Mouse (Mus musculus) limb, embryonic 11.5 days (tissue): ENCODE results near the gene Dvl1. TPM values are rescaled to one million over a fixed set of nuclear protein-coding genes. Genes with fewer than 3 reads are reported as not detected.
A peak's percentile ranks its signal among the peaks of the same experiment; 100 is the strongest.

Experiments used
- ATAC-seq: fragments of 200-750 bp; cut with Nextera tagmentation; 2 replicates; pipeline ENCODE4 v1.8.0; 2017; ENCODE audit warnings: low read depth; ENCODE audit not compliant: insufficient number of reproducible peaks, low FRiP score, low TSS enrichment
- DNase-seq: peaks from one replicate; pipeline ENCODE4 v3.0.0-alpha.2; 2015; ENCODE audit warnings: low spot score
- H3K27ac ChIP-seq: fragments of 300-500 bp; sonication (generic); replicated peaks from 2 replicates; pipeline ENCODE4 v1.5.1; 2014; ENCODE audit warnings: low read depth, mild to moderate bottlenecking, low read length
- H3K27me3 ChIP-seq: fragments of 300-500 bp; sonication (generic); 2 replicates; pipeline ENCODE4 v1.6.1; 2014; ENCODE audit warnings: mild to moderate bottlenecking, low read length, mixed read lengths; ENCODE audit not compliant: control insufficient read depth, insufficient read depth
- H3K36me3 ChIP-seq: fragments of 300-500 bp; sonication (generic); 2 replicates; pipeline ENCODE4 v1.6.1; 2014; ENCODE audit warnings: mild to moderate bottlenecking, low read length, moderate library complexity, mixed read lengths; ENCODE audit not compliant: control insufficient read depth, insufficient read depth
- H3K4me1 ChIP-seq: fragments of 300-500 bp; sonication (generic); 2 replicates; pipeline ENCODE4 v1.6.1; 2014; ENCODE audit warnings: low read length, mixed read lengths; ENCODE audit not compliant: control insufficient read depth, insufficient read depth
- H3K4me2 ChIP-seq: fragments of 300-500 bp; sonication (generic); 2 replicates; pipeline ENCODE4 v1.6.1; 2014; ENCODE audit warnings: low read depth, mild to moderate bottlenecking, moderate library complexity; ENCODE audit not compliant: severe bottlenecking
- H3K4me3 ChIP-seq: fragments of 300-500 bp; sonication (generic); 2 replicates; pipeline ENCODE4 v1.5.1; 2014; ENCODE audit warnings: low read depth, low read length
- H3K9ac ChIP-seq: fragments of 300-500 bp; sonication (generic); 2 replicates; pipeline ENCODE4 v1.6.1; 2014; ENCODE audit warnings: mild to moderate bottlenecking, low read length
- H3K9me3 ChIP-seq: fragments of 300-500 bp; sonication (generic); 2 replicates; pipeline ENCODE4 v1.6.1; 2016; ENCODE audit warnings: low read length; ENCODE audit not compliant: control insufficient read depth
- WGBS: fragments of 180-500 bp; shearing (Covaris S2); extraction: QIAGEN DNeasy Blood & Tissue Kit; methylation state at CpG from one replicate; pipeline ENCODE4 v1.1.7; 2014; 5-methylcytosine and 5-hydroxymethylcytosine counted together
- polyA plus RNA-seq: library from polyadenylated mRNA; unstranded; fragments of >200 nt; fragmentation: Nextera tagmentation; extraction: Ambion mirVana; gene quantifications from 2 replicates; pipeline ENCODE4 v1.2.1, GENCODE M21; 2014

Dvl1 gene
- polyA plus RNA-seq, 1 experiment from 2014 or later, result 9.1 TPM

DNA sequence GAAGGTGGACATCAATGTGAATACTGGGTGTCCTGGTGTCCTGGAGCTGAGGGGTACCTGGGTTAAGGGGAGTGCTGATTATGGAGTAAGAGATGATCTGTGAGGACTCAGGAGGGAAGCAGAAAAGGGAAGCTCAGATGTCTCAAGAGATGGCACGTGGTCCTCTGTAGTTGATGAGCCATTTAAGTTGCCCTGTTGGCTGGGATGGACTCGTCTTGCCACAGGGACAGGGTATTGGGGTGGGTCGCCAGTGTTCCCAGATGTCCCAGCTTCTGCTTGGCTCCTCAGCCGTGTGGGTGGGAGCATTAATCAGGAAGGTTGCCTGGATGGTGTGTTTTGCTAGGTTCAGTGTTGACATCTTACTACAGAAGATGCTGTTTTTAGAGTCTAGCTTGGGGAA, 14.0 kb upstream of the Dvl1 start:
- WGBS, result 87% methylated on average over 4 of the region's 4 CpGs
- no peaks in the 10 kb centered on the region for H3K27me3 ChIP-seq
- H3K27ac ChIP-seq, result no peak overlapping the region
- H3K36me3 ChIP-seq, result peaks cover 3% of the 10 kb centered on the region; the same call in 1 of the 2 replicates
- peaks cover 7% of the 10 kb centered on the region; the same call in 1 of the 2 replicates for H3K4me1 ChIP-seq
- ATAC-seq, result no peak
- H3K4me3 ChIP-seq, result no peak overlapping the region; the same call in 1 of the 2 replicates
- no peak for DNase-seq
- no peaks in the 10 kb centered on the region for H3K9me3 ChIP-seq
- H3K9ac ChIP-seq, result no peak overlapping the region
- H3K4me2 ChIP-seq, result no peak overlapping the region

DNA sequence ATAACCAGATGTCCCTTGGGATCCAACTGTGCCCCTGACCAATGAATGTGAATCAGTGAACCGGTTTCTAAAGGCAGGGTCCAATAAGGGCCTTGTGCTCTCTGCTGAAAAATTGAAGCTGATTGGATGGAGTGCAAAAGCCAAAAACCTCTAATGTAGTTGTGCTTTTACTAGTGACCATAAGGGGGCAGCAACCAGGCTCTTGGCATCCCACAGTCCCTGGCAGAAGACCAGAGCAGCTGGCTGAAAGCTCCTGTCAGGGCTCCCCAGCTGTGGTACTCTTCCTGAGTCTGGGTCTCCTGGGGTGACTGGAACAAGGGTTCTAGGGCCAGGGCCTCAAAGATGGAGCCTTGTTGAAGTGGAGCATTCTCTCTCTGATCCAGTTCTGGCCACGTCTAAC, 13.4 kb upstream of the Dvl1 start:
- no peak overlapping the region; the same call in 1 of the 2 replicates for H3K4me3 ChIP-seq
- no peaks in the 10 kb centered on the region for H3K27me3 ChIP-seq
- H3K9me3 ChIP-seq, result no peaks in the 10 kb centered on the region

DNA sequence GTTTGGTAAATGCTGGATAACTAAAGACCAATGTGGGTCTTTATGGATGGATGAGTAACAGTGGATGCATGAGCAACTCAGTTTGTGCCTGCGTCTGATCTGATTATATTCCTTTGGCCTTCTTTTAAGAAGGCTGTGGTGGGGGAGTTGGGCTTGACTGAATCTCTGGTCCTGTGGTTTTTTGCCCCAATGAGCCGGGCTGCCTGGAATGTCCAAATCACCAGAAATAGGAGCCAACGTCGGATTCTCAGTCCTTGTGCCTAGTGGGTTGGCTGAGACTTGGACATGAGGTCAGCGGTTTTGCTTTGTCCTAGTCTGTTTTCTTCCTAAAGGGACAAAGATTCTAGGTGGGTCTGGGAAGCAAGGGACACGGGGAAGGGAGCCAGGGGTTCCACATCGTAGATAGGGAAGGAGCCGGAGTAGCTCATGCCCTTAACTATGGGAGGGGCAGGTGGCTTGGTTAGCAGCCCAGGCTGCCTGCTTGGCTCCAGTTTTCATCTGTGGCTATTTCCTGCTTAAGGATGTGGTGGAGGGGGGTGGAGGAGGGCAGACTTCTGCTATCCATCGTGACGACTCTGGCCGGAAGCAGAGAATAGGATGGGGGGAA, 9.7 kb upstream of the Dvl1 start:
- Histone ChIP-seq H3K4me2 (no peak overlapping the region), H3K4me1 (peaks cover 12% of the 10 kb centered on the region), H3K27me3 (no peaks in the 10 kb centered on the region; the same call in 1 of the 2 replicates), H3K9me3 (no peaks in the 10 kb centered on the region), H3K4me3 (no peak overlapping the region), H3K9ac (no peak overlapping the region), H3K36me3 (peaks cover 3% of the 10 kb centered on the region; the same call in 1 of the 2 replicates), H3K27ac (no peak overlapping the region)
- ATAC-seq, result no peak
- WGBS, result 72% methylated on average over 11 of the region's 11 CpGs
- no peak for DNase-seq

More for the DNA sequence above, 13.4 kb upstream of the Dvl1 start:
- Histone ChIP-seq H3K27ac (no peak overlapping the region), H3K9ac (no peak overlapping the region), H3K4me1 (peaks cover 7% of the 10 kb centered on the region; the same call in 1 of the 2 replicates), H3K36me3 (peaks cover 3% of the 10 kb centered on the region; the same call in 1 of the 2 replicates), H3K4me2 (no peak overlapping the region)
- WGBS, result 50% methylated on average over 2 of the region's 2 CpGs
- DNase-seq, result peak; percentile 69
- ATAC-seq, result 0 out of 2 replicates have a peak, but pooled peaks have one; percentile 8

DNA sequence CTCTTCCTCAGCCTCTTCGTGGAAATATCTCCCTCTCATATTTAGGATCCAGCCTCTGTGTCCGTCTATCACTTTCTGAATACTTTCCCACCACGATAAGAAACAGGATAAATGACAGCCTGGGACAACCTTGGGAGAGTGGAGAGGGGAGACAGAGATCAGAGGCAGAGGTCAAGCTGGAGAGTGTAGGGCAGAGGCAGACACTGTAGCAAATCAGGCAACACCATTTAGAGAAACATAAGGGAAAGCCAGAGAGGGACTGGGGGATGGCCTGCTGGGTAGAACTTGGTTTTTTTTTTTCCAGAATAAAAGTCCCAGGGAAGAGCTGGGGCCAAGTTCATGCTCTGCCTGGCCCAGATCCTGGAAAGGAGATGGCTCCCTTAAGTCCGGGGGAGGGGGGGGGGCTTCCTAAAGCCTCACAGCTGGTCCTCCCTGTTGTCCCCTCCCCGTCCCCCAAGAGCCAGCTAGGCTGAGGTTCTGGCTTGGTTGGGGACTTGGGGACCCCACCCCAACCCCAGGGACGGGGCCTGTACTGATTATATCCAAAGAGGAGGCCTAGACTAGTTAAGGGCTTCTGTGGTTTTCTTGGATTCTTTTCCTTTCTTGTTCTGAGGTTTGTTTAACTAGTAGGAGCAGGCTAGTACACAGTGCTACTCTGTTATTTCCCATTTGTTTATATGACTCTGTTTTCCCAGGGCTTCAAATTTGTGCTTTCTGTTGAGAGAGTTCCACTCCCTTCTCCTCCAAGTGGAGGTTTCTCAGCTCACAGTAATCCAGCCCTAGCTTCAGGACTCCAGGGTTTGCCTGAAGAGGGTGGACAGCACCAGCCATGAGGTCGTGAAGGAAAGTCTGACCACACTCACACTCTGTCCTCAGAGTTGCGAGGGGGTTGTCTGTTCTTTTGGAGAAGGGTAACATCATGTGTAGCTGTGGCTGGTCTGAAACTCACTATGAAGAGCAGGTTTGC, 8.7 kb upstream of the Dvl1 start:
- H3K27me3 ChIP-seq, result no peaks in the 10 kb centered on the region; the same call in 1 of the 2 replicates
- WGBS, result 54% methylated on average over 8 of the region's 8 CpGs

DNA sequence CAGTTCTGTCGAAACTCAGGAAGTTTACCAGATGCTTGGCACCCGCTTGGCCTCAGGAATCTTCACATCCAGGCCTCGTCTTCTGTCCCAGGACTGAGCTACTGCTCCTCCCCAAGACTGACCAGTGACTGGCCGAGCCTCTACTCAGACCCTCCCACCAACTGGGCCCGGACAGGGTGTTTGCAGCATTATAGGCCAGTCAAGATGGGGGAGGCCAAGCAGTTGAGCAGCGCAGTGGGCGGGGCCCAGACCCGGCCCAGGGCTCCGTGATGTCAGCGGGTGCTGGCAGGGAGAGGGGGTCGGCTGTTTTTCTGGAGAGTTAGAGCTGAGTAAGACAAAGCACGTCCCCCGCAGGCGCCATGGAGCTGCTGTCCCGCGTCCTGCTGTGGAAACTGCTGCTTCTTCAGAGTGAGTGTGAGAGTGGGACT, 7.7 kb upstream of the Dvl1 start, which contains the start of gene Mxra8:
Mxra8 (plus strand) TSS at position 198 of the 428 bp plus-strand sequence.
- DNase-seq, result peak; percentile 86
- H3K27ac ChIP-seq, result peak within 1 kb of the TSS; percentile 38
- peak within 1 kb of the TSS; percentile 55 for H3K4me2 ChIP-seq
- H3K4me1 ChIP-seq, result peaks cover 11% of the 10 kb centered on the region
- H3K36me3 ChIP-seq, result no peaks in the 10 kb centered on the region
- no peaks in the 10 kb centered on the region for H3K9me3 ChIP-seq
- peak within 1 kb of the TSS; percentile 46 for H3K4me3 ChIP-seq
- H3K27me3 ChIP-seq, result no peaks in the 10 kb centered on the region; the same call in 1 of the 2 replicates
- ATAC-seq, result peak; percentile 89
- 1% methylated on average over 16 of the region's 16 CpGs for WGBS
- peak within 1 kb of the TSS; percentile 60 for H3K9ac ChIP-seq

More for the DNA sequence above, 8.7 kb upstream of the Dvl1 start:
- Histone ChIP-seq H3K27ac (no peak overlapping the region), H3K9me3 (no peaks in the 10 kb centered on the region), H3K4me3 (no peak overlapping the region), H3K4me1 (peaks cover 11% of the 10 kb centered on the region), H3K36me3 (no peaks in the 10 kb centered on the region), H3K9ac (no peak overlapping the region), H3K4me2 (no peak overlapping the region)
- no peak for DNase-seq
- no peak for ATAC-seq

DNA sequence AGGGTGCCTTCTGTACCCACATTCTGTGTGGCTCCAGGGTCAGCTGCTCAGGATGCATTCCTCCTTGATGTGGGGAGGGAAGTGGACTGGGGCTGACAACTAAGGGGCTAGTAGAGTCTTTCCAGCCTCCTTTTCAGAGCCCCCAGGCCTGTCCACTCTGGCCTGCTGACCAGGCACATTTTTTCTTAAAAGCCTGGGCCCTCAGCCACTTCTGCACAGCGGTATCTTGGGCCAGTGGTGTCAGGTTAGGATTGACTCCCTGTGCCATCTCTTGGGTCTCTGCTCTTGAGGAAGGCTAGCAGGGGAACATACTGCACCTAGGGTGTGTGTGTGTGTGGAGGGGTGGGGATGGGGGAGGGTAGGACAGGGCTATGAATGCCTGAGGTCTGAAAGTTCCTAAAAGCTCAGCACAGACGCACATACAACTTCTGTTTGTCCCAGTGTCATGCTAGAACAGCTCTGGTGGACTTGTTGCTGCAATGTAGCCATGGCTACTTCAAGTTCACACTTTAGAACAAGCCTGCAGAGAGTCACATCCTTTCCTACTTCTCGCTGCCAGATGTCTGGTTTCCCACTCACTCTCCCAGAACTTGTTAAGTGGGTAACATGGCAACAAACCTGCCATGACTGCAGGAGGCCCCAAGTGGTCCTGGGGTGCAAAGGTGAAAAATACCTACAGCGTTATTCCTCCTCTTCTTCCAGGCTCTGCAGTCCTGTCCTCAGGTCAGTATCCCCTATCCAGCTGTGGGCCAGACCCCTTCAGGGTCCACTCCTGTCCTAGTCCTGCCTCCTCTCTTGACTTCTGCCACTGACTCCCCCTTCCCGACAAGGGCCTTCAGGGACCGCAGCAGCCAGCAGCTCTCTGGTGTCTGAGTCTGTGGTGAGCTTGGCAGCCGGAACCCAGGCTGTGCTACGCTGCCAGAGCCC, 6.9 kb upstream of the Dvl1 start:
- no peaks in the 10 kb centered on the region for H3K36me3 ChIP-seq
- peak overlapping the region; percentile 46 for H3K4me3 ChIP-seq
- peaks cover 11% of the 10 kb centered on the region for H3K4me1 ChIP-seq
- no peaks in the 10 kb centered on the region for H3K9me3 ChIP-seq
- H3K27ac ChIP-seq, result peak overlapping the region; percentile 38; the same call in 1 of the 2 replicates
- no peaks in the 10 kb centered on the region; the same call in 1 of the 2 replicates for H3K27me3 ChIP-seq
- 5% methylated on average over 8 of the region's 8 CpGs for WGBS
- peak overlapping the region; percentile 60 for H3K9ac ChIP-seq
- peak overlapping the region; percentile 55 for H3K4me2 ChIP-seq
- ATAC-seq (0 out of 2 replicates have a peak, but pooled peaks have one; percentile 13), DNase-seq (no peak)

DNA sequence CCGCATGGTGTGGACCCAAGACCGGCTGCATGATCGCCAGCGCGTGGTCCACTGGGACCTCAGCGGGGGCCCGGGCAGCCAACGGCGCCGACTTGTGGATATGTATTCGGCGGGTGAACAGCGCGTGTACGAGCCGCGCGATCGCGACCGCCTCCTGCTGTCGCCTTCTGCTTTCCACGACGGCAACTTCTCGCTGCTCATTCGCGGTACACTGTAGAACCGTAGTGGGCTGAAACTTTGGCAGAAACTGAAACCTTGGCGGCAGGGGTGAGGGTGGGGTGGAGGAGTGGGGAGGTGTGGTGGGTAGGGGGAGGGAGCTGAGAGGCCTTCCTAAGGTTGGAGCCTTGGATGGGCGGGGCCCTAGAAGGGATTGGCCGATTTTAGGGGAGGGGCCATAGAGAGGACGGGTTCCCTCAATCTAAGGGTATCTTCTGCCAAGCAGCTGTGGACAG, 6.2 kb upstream of the Dvl1 start:
- H3K9me3 ChIP-seq, result no peaks in the 10 kb centered on the region
- peak overlapping the region; percentile 46 for H3K4me3 ChIP-seq
- under 1% methylated on average over 32 of the region's 32 CpGs for WGBS
- H3K27me3 ChIP-seq, result no peaks in the 10 kb centered on the region; the same call in 1 of the 2 replicates
- DNase-seq, result peak; percentile 55
- H3K27ac ChIP-seq, result no peak overlapping the region
- no peaks in the 10 kb centered on the region for H3K36me3 ChIP-seq
- H3K4me1 ChIP-seq, result peaks cover 11% of the 10 kb centered on the region
- peak overlapping the region; percentile 55 for H3K4me2 ChIP-seq
- 0 out of 2 replicates have a peak, but pooled peaks have one; percentile 35 for ATAC-seq
- H3K9ac ChIP-seq, result peak overlapping the region; percentile 47
